Mouse (Mus musculus) cerebellum, adult 9-11 months (tissue): ENCODE measurements around the gene Evl.
"Not testable (repeated sequence)": the region's sequence is repeated elsewhere in the genome, so short reads cannot be mapped to it uniquely, and the experiment has no call there.

ENCODE experiments used
- DNase-seq: peaks from one replicate; pipeline ENCODE4 v3.0.0; 2022

Gene Evl

GRCm38 (mm10) chr12:108701221-108701620, 146.7 kb downstream of the Evl start:
- no peak for DNase-seq

GRCm38 (mm10) chr12:108702185-108702584, 147.7 kb downstream of the Evl start, which contains the start of gene Degs2:
Gene Degs2 (minus strand): TSS chr12:108702315.
- no peak for DNase-seq

GRCm38 (mm10) chr12:108705486-108705885, 151.0 kb downstream of the Evl start:
- DNase-seq = no peak

GRCm38 (mm10) chr12:108706129-108706528, 151.6 kb downstream of the Evl start:
- no peak for DNase-seq

- no peak for DNase-seq
Measured at GRCm38 (mm10) chr12:108709386-108709785, 154.9 kb downstream of the Evl start.

GRCm38 (mm10) chr12:108709964-108710765, 155.6 kb downstream of the Evl start:
- no peak for DNase-seq

- no peak for DNase-seq
Measured at GRCm38 (mm10) chr12:108710861-108711615, 156.5 kb downstream of the Evl start.

GRCm38 (mm10) chr12:108712481-108712880, 158.0 kb downstream of the Evl start:
- DNase-seq = no peak

GRCm38 (mm10) chr12:108713972-108714371, 159.5 kb downstream of the Evl start:
- DNase-seq = not testable (repeated sequence)

GRCm38 (mm10) chr12:108715854-108716253, 161.3 kb downstream of the Evl start:
- DNase-seq = no peak

- DNase-seq = no peak
Measured at GRCm38 (mm10) chr12:108718485-108718884, 164.0 kb downstream of the Evl start.

GRCm38 (mm10) chr12:108722464-108722863, 167.9 kb downstream of the Evl start:
- no peak for DNase-seq

GRCm38 (mm10) chr12:108723841-108724240, 169.3 kb downstream of the Evl start:
- no peak for DNase-seq

GRCm38 (mm10) chr12:108734386-108734785, 179.9 kb downstream of the Evl start:
- DNase-seq = no peak

- DNase-seq = no peak
Measured at GRCm38 (mm10) chr12:108737838-108738237, 183.3 kb downstream of the Evl start.
